Mouse (Mus musculus) CH12.LX (cell line): ENCODE measurements at regions not wholly inside any gene's neighbourhood (a gene's known extent, or its start where the extent isn't known, plus 50 kb on each side); places are given as distances from the start of the nearest gene placed in this dataset.

Experiments used
- DNase-seq: peaks from one replicate; pipeline ENCODE4 v3.0.0-alpha.2; 2013; ENCODE audit errors: extremely low read depth
- H3K27ac ChIP-seq: 2 replicates; pipeline ENCODE4 v1.5.1; 2012; ENCODE audit warnings: low read depth, mild to moderate bottlenecking, control low read depth, moderate library complexity; ENCODE audit not compliant: insufficient read depth
- H3K27me3 ChIP-seq: replicated peaks from 2 replicates; pipeline ENCODE3; 2012; ENCODE audit warnings: inconsistent platforms
- H3K36me3 ChIP-seq, 2 experiments: replicated peaks in 1 of 2; 2 replicates each; pipeline versions ENCODE3 to v1.6.1; 2012; ENCODE audit warnings: inconsistent platforms in 1 of 2, low read length in 1 of 2, mild to moderate bottlenecking in 1 of 2, mixed read lengths in 1 of 2, moderate library complexity in 1 of 2; ENCODE audit not compliant: control insufficient read depth in 1 of 2, insufficient read depth in 1 of 2
- H3K4me1 ChIP-seq, 2 experiments: 2 replicates each; pipeline ENCODE4 v1.6.1; 2012; ENCODE audit warnings: inconsistent platforms in 1 of 2, moderate library complexity in 1 of 2; ENCODE audit not compliant: insufficient read depth in 2 of 2, control insufficient read depth in 1 of 2
- H3K4me2 ChIP-seq: 2 replicates; pipeline ENCODE4 v1.6.1; 2012; ENCODE audit warnings: low read depth, mild to moderate bottlenecking, control low read depth; ENCODE audit not compliant: poor library complexity, insufficient read depth, severe bottlenecking
- H3K4me3 ChIP-seq, 3 experiments: fragments of 150-350 bp in 1 of 3; sonication (generic) in 1 of 3; replicated peaks in 1 of 3; 2 replicates each; pipeline versions ENCODE3 to v1.5.1; 2011 to 2012; ENCODE audit warnings: low read depth in 2 of 3, low read length in 2 of 3, mild to moderate bottlenecking in 2 of 3, moderate library complexity in 2 of 3, control low read depth in 1 of 3, improper control_type of control experiment in 1 of 3, inconsistent platforms in 1 of 3, mixed read lengths in 1 of 3; ENCODE audit not compliant: poor library complexity in 1 of 3
- H3K79me2 ChIP-seq: replicated peaks from 2 replicates; pipeline ENCODE4 v1.6.1; 2012; ENCODE audit warnings: mild to moderate bottlenecking, moderate library complexity; ENCODE audit not compliant: control insufficient read depth, poor library complexity, insufficient read depth, severe bottlenecking; ENCODE audit errors: extremely low read depth
- H3K9ac ChIP-seq: 2 replicates; pipeline ENCODE4 v1.6.1; 2012; ENCODE audit warnings: low read depth, mild to moderate bottlenecking, control low read depth, moderate library complexity; ENCODE audit not compliant: insufficient read depth
- H3K9me3 ChIP-seq: replicated peaks from 2 replicates; pipeline ENCODE3; 2012; ENCODE audit warnings: low read length, inconsistent platforms, mixed read lengths
- BHLHE40 ChIP-seq: IDR thresholded peaks from 2 replicates; pipeline ENCODE4 v1.6.1; 2011; ENCODE audit warnings: mild to moderate bottlenecking, low read depth, low read length, improper control_type of control experiment
- CHD1 ChIP-seq: IDR thresholded peaks from 2 replicates; pipeline ENCODE4 v1.6.1; 2012; ENCODE audit warnings: low read depth, low read length, improper control_type of control experiment, inconsistent platforms
- CHD2 ChIP-seq: IDR thresholded peaks from 2 replicates; pipeline ENCODE4 v1.6.1; 2011; ENCODE audit warnings: low read length, improper control_type of control experiment
- JUND ChIP-seq: conservative IDR thresholded peaks from 2 replicates; pipeline ENCODE4 v1.6.1; 2011; ENCODE audit warnings: low read depth, low read length, improper control_type of control experiment
- MAFK ChIP-seq: IDR thresholded peaks from 2 replicates; pipeline ENCODE4 v1.6.1; 2011; ENCODE audit warnings: low read length, improper control_type of control experiment; ENCODE audit not compliant: insufficient replicate concordance
- MAX ChIP-seq: IDR thresholded peaks from 2 replicates; pipeline ENCODE4 v1.6.1; 2011; ENCODE audit warnings: low read length, improper control_type of control experiment
- MXI1 ChIP-seq: IDR thresholded peaks from 2 replicates; pipeline ENCODE4 v1.6.1; 2011; ENCODE audit warnings: mild to moderate bottlenecking, low read depth, low read length, improper control_type of control experiment
- MYC ChIP-seq: IDR thresholded peaks from 2 replicates; pipeline ENCODE4 v1.6.1; 2011; ENCODE audit warnings: low read depth, mild to moderate bottlenecking, improper control_type of control experiment, low read length
- NRF1 ChIP-seq: IDR thresholded peaks from 2 replicates; pipeline ENCODE4 v1.6.1; 2014; ENCODE audit warnings: low read depth, mild to moderate bottlenecking, inconsistent platforms, low read length, improper control_type of control experiment, moderate library complexity
- POLR2A ChIP-seq: IDR thresholded peaks from 2 replicates; pipeline ENCODE4 v1.6.1; 2011; ENCODE audit warnings: low read depth, mild to moderate bottlenecking, improper control_type of control experiment, low read length
- USF1 ChIP-seq: IDR thresholded peaks from 2 replicates; pipeline ENCODE4 v1.6.1; 2014; ENCODE audit warnings: low read depth, mild to moderate bottlenecking, inconsistent platforms, low read length, improper control_type of control experiment
- USF2 ChIP-seq: conservative IDR thresholded peaks from 2 replicates; pipeline ENCODE4 v1.6.1; 2011; ENCODE audit warnings: low read depth, low read length, improper control_type of control experiment
- ZKSCAN1 ChIP-seq: IDR thresholded peaks from 2 replicates; pipeline ENCODE4 v1.6.1; 2012; ENCODE audit warnings: low read depth, inconsistent platforms, low read length, improper control_type of control experiment, borderline replicate concordance
- ZMIZ1 ChIP-seq: IDR thresholded peaks from 2 replicates; pipeline ENCODE4 v1.6.1; 2012; ENCODE audit warnings: low read depth, mild to moderate bottlenecking, inconsistent platforms, low read length, improper control_type of control experiment
- dilution Hi-C: fragments of 300-500 bp; cut with MboI; formaldehyde crosslinking; loops from 2 replicates; pipeline ENCODE4 v1.14.3; 2020; ENCODE audit warnings: low sequenced_read_pairs; ENCODE audit not compliant: extremely low pct_unique_long_range_greater_than_20kb, extremely low pct_ligation_motif_present
- in situ Hi-C: fragments of 300-500 bp; cut with MboI; formaldehyde crosslinking; loops from 3 replicates; pipeline ENCODE4 v1.14.3; 2019; ENCODE audit warnings: low sequenced_read_pairs, low pct_ligation_motif_present, low pct_unique_long_range_greater_than_20kb, mixed read lengths

DNA sequence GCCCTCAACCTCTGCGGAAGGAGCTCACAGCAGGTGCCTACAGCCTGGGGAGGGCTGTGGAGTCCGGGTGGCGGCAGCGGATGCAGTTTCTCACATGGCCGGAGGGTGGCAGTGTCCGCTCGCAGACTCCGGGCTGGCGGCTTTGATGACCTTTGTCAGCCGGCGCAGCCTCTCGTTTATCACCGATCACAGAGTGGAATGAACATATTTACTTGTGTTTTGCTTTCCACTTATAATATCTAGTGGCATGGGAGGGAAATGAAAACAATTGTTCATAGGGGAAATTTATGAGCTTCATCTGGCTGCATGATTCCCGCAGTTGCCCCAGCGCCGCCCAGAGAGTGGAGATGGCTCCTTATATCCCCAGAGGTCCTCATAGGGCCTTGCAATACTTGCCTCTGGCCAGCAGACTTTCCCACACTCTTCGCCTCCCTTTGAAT lies 99.2 kb upstream of the Zfp507 start:
- H3K4me1 ChIP-seq, result no peaks in the 10 kb centered on the region
- no peaks in the 10 kb centered on the region for H3K36me3 ChIP-seq
- DNase-seq, result no peak
- dilution Hi-C loops, result no loop called here
- no peak overlapping the region for H3K4me3 ChIP-seq
- H3K9me3 ChIP-seq, result peaks cover 55% of the 10 kb centered on the region
- no peak for TF ChIP-seq NRF1
- no peaks in the 10 kb centered on the region for H3K27me3 ChIP-seq
- no peak overlapping the region for H3K27ac ChIP-seq
- H3K79me2 ChIP-seq, result no peaks in the 10 kb centered on the region
- in situ Hi-C loops, result no loop called here
- H3K4me2 ChIP-seq, result no peak overlapping the region
- no peak overlapping the region for H3K9ac ChIP-seq

DNA sequence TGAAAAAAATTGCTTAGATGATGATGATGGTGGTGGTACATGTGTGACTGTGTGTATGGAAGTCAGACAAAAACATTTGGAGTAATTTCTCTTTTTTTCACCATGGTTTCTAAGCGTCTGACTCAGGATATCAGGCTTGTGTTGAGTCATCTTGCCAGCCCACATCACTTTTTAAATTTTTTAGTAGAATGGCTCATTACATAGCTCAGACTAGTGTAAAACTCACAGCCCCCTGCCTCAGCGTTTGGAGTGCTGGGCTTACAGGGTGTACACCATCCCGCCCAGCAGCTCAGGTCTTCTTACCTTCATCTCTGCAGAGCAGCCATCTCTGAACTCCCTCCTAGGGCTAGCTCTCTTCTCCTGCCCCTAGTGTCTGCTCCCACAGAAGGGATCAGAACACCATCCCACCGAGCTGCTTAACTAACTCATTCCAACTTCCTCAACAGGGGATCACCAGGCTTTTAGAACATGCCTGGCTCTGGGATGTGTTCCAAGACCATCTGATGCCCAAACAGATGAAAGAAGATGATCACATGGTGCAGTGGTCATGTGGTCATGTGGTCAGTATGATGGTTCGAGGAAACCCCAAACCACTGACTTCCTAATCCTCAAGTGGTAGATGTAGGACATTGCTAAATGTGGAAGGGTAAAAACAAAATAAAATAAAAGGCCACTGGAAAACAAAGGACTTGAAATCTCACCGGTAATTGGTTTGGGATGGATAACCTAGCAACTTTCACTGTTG lies 96.1 kb upstream of the Zfp507 start:
- TF ChIP-seq MXI1 (no peak), CHD2 (no peak)
- TF ChIP-seq, all 38 proteins: peak for 0
- Histone ChIP-seq H3K9me3 (peaks cover 59% of the 10 kb centered on the region), H3K4me3 (no peak overlapping the region), H3K36me3 (no peaks in the 10 kb centered on the region), H3K4me1 (no peaks in the 10 kb centered on the region), H3K9ac (no peak overlapping the region), H3K79me2 (no peaks in the 10 kb centered on the region), H3K27me3 (no peaks in the 10 kb centered on the region), H3K27ac (no peak overlapping the region), H3K4me2 (no peak overlapping the region)
- in situ Hi-C loops (no loop called here), dilution Hi-C loops (no loop called here)
- DNase-seq, result no peak

DNA sequence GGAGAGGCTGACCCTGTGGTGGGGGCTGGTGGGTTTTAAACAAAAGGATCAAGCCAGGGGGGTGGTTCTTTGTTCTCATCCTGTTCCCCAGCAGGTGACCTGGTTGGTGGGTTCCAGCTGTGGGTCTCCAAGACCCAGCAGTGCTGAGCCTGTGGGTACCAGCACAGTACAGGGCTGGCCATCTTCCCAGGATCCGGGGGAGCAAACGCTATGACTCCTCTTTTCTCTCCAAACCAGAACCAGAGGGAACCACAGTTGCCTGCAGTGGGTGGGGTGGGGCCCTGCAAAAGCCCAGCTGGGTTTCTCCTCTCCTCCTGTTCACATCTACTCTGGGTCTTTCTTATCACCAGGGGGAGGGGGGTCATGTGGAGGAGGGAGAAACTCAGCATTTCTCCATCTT lies 90.5 kb upstream of the Zfp507 start:
- Histone ChIP-seq H3K27ac (no peak overlapping the region), H3K27me3 (no peaks in the 10 kb centered on the region), H3K4me1 (no peaks in the 10 kb centered on the region), H3K9me3 (peaks cover 68% of the 10 kb centered on the region), H3K9ac (no peak overlapping the region), H3K4me2 (no peak overlapping the region), H3K79me2 (no peaks in the 10 kb centered on the region), H3K4me3 (no peak overlapping the region), H3K36me3 (no peaks in the 10 kb centered on the region)
- DNase-seq, result no peak
- dilution Hi-C loops (no loop called here), in situ Hi-C loops (no loop called here)
- TF ChIP-seq USF1, result no peak
- TF ChIP-seq POLR2A, result no peak
- no peak for TF ChIP-seq USF2
- no peak for TF ChIP-seq BHLHE40
- no peak for TF ChIP-seq CHD2
- no peak for TF ChIP-seq CHD1
- TF ChIP-seq JUND, result no peak
- TF ChIP-seq MAX, result no peak
- TF ChIP-seq ZKSCAN1, result no peak
- TF ChIP-seq ZMIZ1, result no peak
- no peak for TF ChIP-seq MYC
- TF ChIP-seq MAFK, result no peak
